Mouse (Mus musculus) heart, embryonic 15.5 days (tissue): ENCODE data around the gene Slit3. TPM values are rescaled to one million over a fixed set of nuclear protein-coding genes. Genes with fewer than 3 reads are reported as not detected.
A peak's percentile ranks its signal among the peaks of the same experiment; 100 is the strongest.

ENCODE experiments used
- ATAC-seq: fragments of 200-750 bp; cut with Nextera tagmentation; replicated peaks from 2 replicates; pipeline ENCODE4 v1.8.0; 2017; ENCODE audit warnings: low read depth, moderate TSS enrichment; ENCODE audit not compliant: insufficient number of reproducible peaks, insufficient read depth, low FRiP score
- H3K27ac ChIP-seq: fragments of 300-500 bp; sonication (generic); 2 replicates; pipeline ENCODE4 v1.5.1; 2015; ENCODE audit warnings: mild to moderate bottlenecking, inconsistent platforms
- H3K27me3 ChIP-seq: fragments of 300-500 bp; sonication (generic); 2 replicates; pipeline ENCODE4 v1.6.1; 2015; ENCODE audit warnings: inconsistent platforms
- H3K36me3 ChIP-seq: fragments of 300-500 bp; sonication (generic); 2 replicates; pipeline ENCODE4 v1.6.1; 2015; ENCODE audit warnings: mild to moderate bottlenecking, inconsistent platforms
- H3K4me1 ChIP-seq: fragments of 300-500 bp; sonication (generic); replicated peaks from 2 replicates; pipeline ENCODE4 v1.6.1; 2015; ENCODE audit warnings: inconsistent platforms
- H3K4me2 ChIP-seq: fragments of 300-500 bp; sonication (generic); 2 replicates; pipeline ENCODE4 v1.6.1; 2015; ENCODE audit warnings: inconsistent platforms, mild to moderate bottlenecking, moderate library complexity
- H3K4me3 ChIP-seq: fragments of 300-500 bp; sonication (generic); 2 replicates; pipeline ENCODE4 v1.5.1; 2015; ENCODE audit warnings: mild to moderate bottlenecking, inconsistent platforms
- H3K9ac ChIP-seq: fragments of 300-500 bp; sonication (generic); 2 replicates; pipeline ENCODE4 v1.6.1; 2015; ENCODE audit warnings: mild to moderate bottlenecking, inconsistent platforms
- H3K9me3 ChIP-seq: fragments of 300-500 bp; sonication (generic); replicated peaks from 2 replicates; pipeline ENCODE4 v1.6.1; 2016; ENCODE audit warnings: inconsistent platforms
- WGBS: fragments of 180-500 bp; shearing (Covaris S2); methylation state at CpG from one replicate; pipeline ENCODE4 v1.1.7; 2015; ENCODE audit warnings: mixed read lengths; 5-methylcytosine and 5-hydroxymethylcytosine counted together
- polyA plus RNA-seq: library from polyadenylated mRNA; unstranded; fragments of >200 nt; fragmentation: Nextera tagmentation; extraction: Ambion mirVana; gene quantifications from 2 replicates; pipeline ENCODE4 v1.2.1, GENCODE M21; 2015

Slit3 gene
- polyA plus RNA-seq, 1 experiment from 2014 or later: 11.3 TPM

- 73% methylated on average over 6 of the region's 6 CpGs for WGBS
- no peak overlapping the region for H3K4me3 ChIP-seq
These were observed 77.6 kb downstream of the Slit3 start for GRCm38 (mm10) chr11:35198537-35199088.

GRCm38 (mm10) chr11:35202332-35202731 lies 81.3 kb downstream of the Slit3 start:
- Histone ChIP-seq H3K4me3 (no peak overlapping the region), H3K36me3 (no peaks in the 10 kb centered on the region), H3K9ac (no peak overlapping the region), H3K4me2 (no peak overlapping the region), H3K9me3 (no peaks in the 10 kb centered on the region), H3K27me3 (no peaks in the 10 kb centered on the region), H3K4me1 (no peaks in the 10 kb centered on the region), H3K27ac (no peak overlapping the region)
- no peak for ATAC-seq
- 72% methylated on average over 5 of the region's 5 CpGs for WGBS

More at GRCm38 (mm10) chr11:35198537-35199088, 77.6 kb downstream of the Slit3 start:
- ATAC-seq: no peak
- Histone ChIP-seq H3K27ac (no peak overlapping the region), H3K4me2 (no peak overlapping the region), H3K36me3 (no peaks in the 10 kb centered on the region), H3K4me1 (no peaks in the 10 kb centered on the region), H3K27me3 (no peaks in the 10 kb centered on the region), H3K9ac (no peak overlapping the region), H3K9me3 (no peaks in the 10 kb centered on the region)

- WGBS: 65% methylated on average over 10 of the region's 10 CpGs
These were observed 82.6 kb downstream of the Slit3 start for GRCm38 (mm10) chr11:35203673-35204072.

GRCm38 (mm10) chr11:35204084-35204483 lies 83.1 kb downstream of the Slit3 start:
- H3K9ac ChIP-seq: no peak overlapping the region
- 58% methylated on average over 9 of the region's 9 CpGs for WGBS
- no peaks in the 10 kb centered on the region for H3K9me3 ChIP-seq
- H3K36me3 ChIP-seq: no peaks in the 10 kb centered on the region
- no peak for ATAC-seq
- no peaks in the 10 kb centered on the region for H3K4me1 ChIP-seq
- no peak overlapping the region for H3K4me2 ChIP-seq
- H3K27ac ChIP-seq: no peak overlapping the region
- H3K27me3 ChIP-seq: no peaks in the 10 kb centered on the region
- no peak overlapping the region for H3K4me3 ChIP-seq

More at GRCm38 (mm10) chr11:35203673-35204072, 82.6 kb downstream of the Slit3 start:
- H3K9ac ChIP-seq: no peak overlapping the region
- H3K4me1 ChIP-seq: no peaks in the 10 kb centered on the region
- H3K4me2 ChIP-seq: no peak overlapping the region
- no peak for ATAC-seq
- no peaks in the 10 kb centered on the region for H3K36me3 ChIP-seq
- H3K27me3 ChIP-seq: no peaks in the 10 kb centered on the region
- H3K4me3 ChIP-seq: no peak overlapping the region
- no peaks in the 10 kb centered on the region for H3K9me3 ChIP-seq
- H3K27ac ChIP-seq: no peak overlapping the region

DNA sequence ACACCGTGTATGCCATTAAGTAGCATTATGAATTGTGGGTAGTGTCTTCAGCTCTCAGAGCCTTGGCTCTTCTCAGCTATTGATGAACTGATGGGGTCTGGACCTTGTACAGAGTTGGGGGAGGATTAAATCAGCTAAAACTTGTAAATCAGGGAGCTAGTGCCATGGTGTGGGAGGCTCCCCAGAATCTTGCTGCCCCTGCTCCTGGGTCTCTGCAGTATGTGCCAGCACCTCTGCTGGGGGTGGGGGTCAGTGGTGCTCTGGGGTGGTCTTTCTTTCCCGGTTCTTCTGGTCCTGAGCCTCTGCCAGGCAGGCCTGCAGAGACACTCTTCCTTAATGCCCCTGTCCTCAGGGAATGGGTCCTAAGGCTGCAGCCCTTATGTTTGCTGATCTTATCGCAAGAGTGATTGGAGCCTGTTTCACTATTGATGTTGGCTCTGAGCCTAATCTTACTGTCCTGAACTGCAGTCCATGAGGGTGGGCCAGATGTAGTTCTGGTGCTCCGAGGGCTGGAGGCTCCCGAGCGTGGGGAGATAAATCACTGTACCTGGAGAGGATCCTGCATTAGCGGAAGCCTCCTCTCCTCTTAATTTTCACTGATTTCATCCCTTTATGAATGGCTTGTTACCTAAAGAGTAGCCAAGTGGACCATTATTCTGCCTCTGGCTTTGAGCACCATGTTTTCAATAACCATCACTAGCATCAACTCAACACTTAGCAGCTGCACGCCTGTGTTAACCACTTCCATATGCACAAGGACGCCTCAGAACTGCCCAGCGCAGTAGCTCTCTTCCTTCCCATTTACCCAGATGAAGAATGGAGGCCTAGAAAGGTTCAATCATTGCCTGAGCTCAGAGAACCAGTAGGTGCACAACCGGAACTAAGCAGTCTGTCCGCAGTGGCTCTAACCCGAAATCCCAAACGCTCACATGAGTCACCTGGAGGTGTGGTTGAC lies 90.0 kb downstream of the Slit3 start:
- WGBS: 61% methylated on average over 14 of the region's 14 CpGs
- no peak overlapping the region for H3K27ac ChIP-seq

GRCm38 (mm10) chr11:35224025-35224424 lies 103.0 kb downstream of the Slit3 start:
- H3K27ac ChIP-seq: no peak overlapping the region
- H3K27me3 ChIP-seq: no peaks in the 10 kb centered on the region
- ATAC-seq: no peak
- H3K4me2 ChIP-seq: no peak overlapping the region
- WGBS: 53% methylated on average over 4 of the region's 4 CpGs
- no peaks in the 10 kb centered on the region for H3K9me3 ChIP-seq
- H3K36me3 ChIP-seq: no peaks in the 10 kb centered on the region
- no peak overlapping the region for H3K9ac ChIP-seq
- H3K4me1 ChIP-seq: no peaks in the 10 kb centered on the region
- H3K4me3 ChIP-seq: no peak overlapping the region

More for the DNA sequence above, 90.0 kb downstream of the Slit3 start:
- Histone ChIP-seq H3K9me3 (no peaks in the 10 kb centered on the region), H3K4me2 (no peak overlapping the region), H3K36me3 (no peaks in the 10 kb centered on the region), H3K9ac (no peak overlapping the region), H3K4me1 (peaks cover 4% of the 10 kb centered on the region), H3K27me3 (no peaks in the 10 kb centered on the region), H3K4me3 (no peak overlapping the region)
- no peak for ATAC-seq

- Histone ChIP-seq H3K9ac (no peak overlapping the region), H3K4me3 (no peak overlapping the region), H3K27me3 (no peaks in the 10 kb centered on the region), H3K4me2 (no peak overlapping the region), H3K4me1 (peaks cover 13% of the 10 kb centered on the region), H3K36me3 (no peaks in the 10 kb centered on the region), H3K27ac (peak overlapping the region; percentile 45; the same call in 1 of the 2 replicates), H3K9me3 (no peaks in the 10 kb centered on the region)
- 62% methylated on average over 10 of the region's 10 CpGs for WGBS
- no peak for ATAC-seq
These were observed 110.5 kb downstream of the Slit3 start for GRCm38 (mm10) chr11:35231361-35232090.

GRCm38 (mm10) chr11:35232321-35232720 lies 111.3 kb downstream of the Slit3 start:
- Histone ChIP-seq H3K4me3 (no peak overlapping the region), H3K9me3 (no peaks in the 10 kb centered on the region), H3K36me3 (no peaks in the 10 kb centered on the region), H3K4me1 (peaks cover 13% of the 10 kb centered on the region), H3K9ac (no peak overlapping the region), H3K27ac (peak overlapping the region; percentile 45; the same call in 1 of the 2 replicates), H3K27me3 (no peaks in the 10 kb centered on the region), H3K4me2 (no peak overlapping the region)
- no peak for ATAC-seq
- WGBS: 74% methylated on average over 4 of the region's 4 CpGs

DNA sequence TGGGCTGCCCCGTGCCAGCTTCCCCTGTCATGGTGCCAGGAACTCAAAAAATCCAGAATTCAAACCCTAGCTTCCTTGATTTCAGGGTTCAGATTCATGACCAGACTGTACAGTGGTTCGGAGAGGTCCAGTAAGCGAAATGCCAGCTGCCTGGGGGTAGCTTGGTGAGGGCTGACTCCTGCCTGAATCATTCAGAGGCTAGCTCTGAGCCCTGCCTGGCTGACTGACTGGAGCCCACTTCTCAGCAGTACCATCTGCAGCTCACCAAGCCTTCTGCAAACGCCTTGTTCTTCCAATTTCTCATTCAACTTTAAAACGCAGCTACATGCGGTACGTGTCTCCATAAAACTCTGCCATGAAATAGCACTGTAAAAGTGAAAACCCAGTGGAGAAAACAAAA lies 120.4 kb downstream of the Slit3 start:
- Histone ChIP-seq H3K9me3 (no peaks in the 10 kb centered on the region), H3K4me3 (no peak overlapping the region), H3K27me3 (no peaks in the 10 kb centered on the region), H3K9ac (no peak overlapping the region), H3K27ac (no peak overlapping the region), H3K4me2 (no peak overlapping the region), H3K4me1 (no peaks in the 10 kb centered on the region), H3K36me3 (no peaks in the 10 kb centered on the region)
- WGBS: 90% methylated on average over 7 of the region's 7 CpGs
- no peak for ATAC-seq

DNA sequence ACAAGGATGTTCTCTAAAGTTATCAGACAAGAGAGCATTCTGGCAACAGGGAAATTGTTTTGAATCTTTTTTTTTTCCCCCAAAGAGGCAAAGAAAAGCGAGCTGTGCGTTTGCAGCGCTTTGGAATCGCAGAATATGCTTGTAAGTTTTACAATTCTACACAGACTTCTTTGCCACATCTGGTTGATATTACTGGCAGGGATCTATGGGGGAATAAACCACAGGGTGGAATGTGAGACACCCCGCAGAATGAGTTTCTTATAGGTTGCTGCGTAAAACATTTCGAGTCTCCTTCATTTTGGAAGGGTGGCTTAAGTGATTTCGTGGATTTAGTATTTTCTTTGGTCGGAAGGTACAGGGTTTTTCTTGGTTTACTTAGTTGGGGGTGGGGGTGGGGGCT lies 122.6 kb downstream of the Slit3 start:
- Histone ChIP-seq H3K9me3 (no peaks in the 10 kb centered on the region), H3K27me3 (no peaks in the 10 kb centered on the region), H3K9ac (no peak overlapping the region), H3K4me2 (no peak overlapping the region), H3K27ac (no peak overlapping the region), H3K4me1 (no peaks in the 10 kb centered on the region), H3K36me3 (no peaks in the 10 kb centered on the region), H3K4me3 (no peak overlapping the region)
- 82% methylated on average over 9 of the region's 9 CpGs for WGBS
- ATAC-seq: no peak

DNA sequence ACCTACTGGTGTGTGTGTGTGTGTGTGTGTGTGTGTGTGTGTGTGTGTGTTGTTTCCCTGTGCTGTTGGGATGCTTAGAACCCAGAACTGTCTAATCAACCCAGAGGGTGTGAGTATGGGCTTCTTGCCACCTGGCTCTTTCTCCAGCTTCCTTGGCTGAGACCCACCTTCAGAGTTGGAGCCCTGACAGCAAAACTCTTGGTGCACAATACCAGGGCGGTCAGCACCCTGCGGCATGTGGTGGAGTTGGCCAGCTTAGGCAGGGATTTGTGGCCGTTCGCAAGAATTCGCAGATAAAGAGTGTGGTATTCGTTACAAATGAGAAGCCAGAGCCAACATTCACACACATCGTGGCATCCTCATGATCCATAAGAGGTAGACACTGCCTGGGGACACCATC lies 123.5 kb downstream of the Slit3 start:
- WGBS: 68% methylated on average over 7 of the region's 7 CpGs
- no peaks in the 10 kb centered on the region for H3K4me1 ChIP-seq
- H3K9ac ChIP-seq: no peak overlapping the region
- H3K27ac ChIP-seq: no peak overlapping the region
- no peaks in the 10 kb centered on the region for H3K9me3 ChIP-seq
- H3K4me2 ChIP-seq: no peak overlapping the region
- ATAC-seq: no peak
- no peak overlapping the region for H3K4me3 ChIP-seq
- no peaks in the 10 kb centered on the region for H3K27me3 ChIP-seq
- no peaks in the 10 kb centered on the region for H3K36me3 ChIP-seq
